Mouse (Mus musculus) liver, adult 2 months (tissue): ENCODE measurements at regions not wholly inside any gene's neighbourhood (a gene's known extent, or its start where the extent isn't known, plus 50 kb on each side); places are given as distances from the start of the nearest gene placed in this dataset.

ENCODE experiments used
- CTCF ChIP-seq: fragments of 200-500 bp; IDR thresholded peaks from 2 replicates; pipeline ENCODE4 v1.5.1; 2011; ENCODE audit warnings: low read depth, low read length, control low read depth
- POLR2A ChIP-seq: fragments of 200-500 bp; IDR thresholded peaks from 2 replicates; pipeline ENCODE4 v1.6.1; 2011; ENCODE audit warnings: low read length, control low read depth; ENCODE audit not compliant: insufficient read depth; ENCODE audit errors: extremely low read depth

DNA sequence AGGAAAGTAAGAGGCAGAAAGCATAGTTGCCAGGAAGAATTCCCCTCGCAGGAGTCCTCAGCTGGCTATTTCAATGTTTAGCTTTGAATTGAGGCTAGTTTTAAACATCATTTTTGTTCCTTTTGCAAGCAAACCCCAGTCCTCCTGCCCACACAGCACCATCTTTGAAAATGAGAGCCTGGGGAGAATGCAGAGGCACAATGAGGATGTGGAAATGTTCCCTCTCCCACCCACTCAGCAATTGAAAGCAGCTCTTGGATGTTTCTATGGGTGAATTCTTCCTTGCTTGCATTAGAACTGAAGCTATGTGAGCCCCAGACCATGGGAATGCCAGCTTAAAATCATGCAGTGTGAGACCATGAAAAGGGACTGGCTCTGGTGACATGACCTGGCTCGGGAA is 109.3 kb upstream of the Dpp6 start:
- TF ChIP-seq CTCF (no peak), POLR2A (no peak)
